Mouse (Mus musculus) olfactory bulb, adult 2 months (tissue): ENCODE measurements at regions not wholly inside any gene's neighbourhood (a gene's known extent, or its start where the extent isn't known, plus 50 kb on each side); places are given as distances from the start of the nearest gene placed in this dataset.

ENCODE experiments used
- CTCF ChIP-seq: fragments of 200-500 bp; IDR thresholded peaks from 2 replicates; pipeline ENCODE4 v1.5.1; 2012; ENCODE audit warnings: low read depth, mild to moderate bottlenecking, low read length, moderate library complexity; ENCODE audit not compliant: insufficient read depth
- POLR2A ChIP-seq: fragments of 200-500 bp; IDR thresholded peaks from 2 replicates; pipeline ENCODE4 v1.6.1; 2012; ENCODE audit warnings: mild to moderate bottlenecking, low read depth, low read length, moderate library complexity; ENCODE audit not compliant: insufficient read depth

GRCm38 (mm10) chr7:82069629-82070450 is 77.7 kb upstream of the Bnc1 start:
- TF ChIP-seq CTCF, result no peak
- TF ChIP-seq POLR2A, result no peak
